In genomic region chr1:35846224-35846936, GRCm38 (mm10) we compare ENCODE assay signal across 9 mouse cellular contexts.
A peak's percentile ranks its signal among the peaks of the same experiment; 100 is the strongest.
DNase-seq lines count a peak whose midpoint lies in the region; ATAC-seq and TF ChIP-seq lines count a peak whose summit lies in the region.
"Had no signal": no experiment of that assay in that cellular context is flagged by ENCODE, and none has a peak within 500 bp of the region (broad histone marks: within the 10 kb centered on the region; RNA-seq: fewer than 3 reads in every experiment).

No protein-coding gene starts in this region.

- TF ChIP-seq CTCF in Patski (IDR thresholded peaks at IDR 0.05), result peak; percentile 39

- POLR2A ChIA-PET in Patski (lab: Charles Lee), result no interaction called here

- DNase-seq in layer of hippocampus, adult 11-12 months (ENCODE audit: low spot score), result peak; percentile 22
- DNase-seq in layer of hippocampus, postnatal 14 days (ENCODE audit: low spot score in 2 of 2), result no peak
- DNase-seq in Patski (ENCODE audit: low read depth, low spot score), result no peak
- peak; percentile 35 for DNase-seq in cerebellum, adult 18-20 months
- peak; percentile 32 for DNase-seq in lung, postnatal 10 days
- no peak for DNase-seq in forebrain, embryonic 10.5 days (ENCODE audit: extremely low spot score, low spot score)
- no peak for DNase-seq in ovary, adult 18-20 months (ENCODE audit: low spot score)

- no peaks in the 10 kb centered on the region for H3K27me3 ChIP-seq in Patski
- H3K27me3 ChIP-seq in forebrain, embryonic 10.5 days (ENCODE audit: poor library complexity, severe bottlenecking), result no peaks in the 10 kb centered on the region
- H3K27me3 ChIP-seq: embryonic facial prominence, embryonic 15.5 days had no signal

- in situ Hi-C loops in Patski (cut with MboI; ENCODE audit: low pct_unique_long_range_greater_than_20kb), result no loop called here

- ATAC-seq in Patski, result no peak

- no peak overlapping the region for H3K27ac ChIP-seq in forebrain, embryonic 10.5 days
- H3K27ac ChIP-seq: embryonic facial prominence, embryonic 15.5 days had no signal

- WGBS in forebrain, embryonic 10.5 days, result 76% methylated on average over 11 of the region's 11 CpGs

- H3K4me3 ChIP-seq in forebrain, embryonic 10.5 days, result no peak overlapping the region
- H3K4me3 ChIP-seq: embryonic facial prominence, embryonic 15.5 days; myocyte had no signal

- H3K4me1 ChIP-seq in forebrain, embryonic 10.5 days, result no peaks in the 10 kb centered on the region
- H3K4me1 ChIP-seq: embryonic facial prominence, embryonic 15.5 days had no signal

- H3K9me3 ChIP-seq in forebrain, embryonic 10.5 days, result no peaks in the 10 kb centered on the region
- H3K9me3 ChIP-seq: embryonic facial prominence, embryonic 15.5 days had no signal

- CTCF ChIA-PET in Patski (lab: Charles Lee), result no interaction called here

- H3K36me3 ChIP-seq in forebrain, embryonic 10.5 days (replicated peaks), result no peaks in the 10 kb centered on the region
- H3K36me3 ChIP-seq: embryonic facial prominence, embryonic 15.5 days had no signal

Comparison
In these comparisons a context has a peak if more than half of its experiments do, and no peak if none do; other contexts are left out.
1. DNase-seq: peak in layer of hippocampus, adult 11-12 months (single experiment), cerebellum, adult 18-20 months (2 of 2) and lung, postnatal 10 days (single experiment); none in layer of hippocampus, postnatal 14 days (0 of 2), Patski (single experiment), forebrain, embryonic 10.5 days (single experiment) and ovary, adult 18-20 months (single experiment).